Mouse (Mus musculus) heart, embryonic 11.5 days (tissue): ENCODE results near the gene Dyrk1a. TPM values are rescaled to one million over a fixed set of nuclear protein-coding genes. Genes with fewer than 3 reads are reported as not detected.

ENCODE experiments used
- ATAC-seq: fragments of 200-750 bp; cut with Nextera tagmentation; replicated peaks from 2 replicates; pipeline ENCODE4 v1.8.0; 2017; ENCODE audit warnings: moderate library complexity; ENCODE audit not compliant: insufficient number of reproducible peaks, low FRiP score, low TSS enrichment
- H3K27ac ChIP-seq: fragments of 300-500 bp; sonication (generic); 2 replicates; pipeline ENCODE4 v1.5.1; 2014; ENCODE audit warnings: mild to moderate bottlenecking, low read depth, low read length
- H3K27me3 ChIP-seq: fragments of 300-500 bp; sonication (generic); 2 replicates; pipeline ENCODE4 v1.6.1; 2014; ENCODE audit warnings: mild to moderate bottlenecking, low read length, mixed read lengths; ENCODE audit not compliant: control insufficient read depth, insufficient read depth
- H3K36me3 ChIP-seq: fragments of 300-500 bp; sonication (generic); 2 replicates; pipeline ENCODE4 v1.6.1; 2014; ENCODE audit warnings: mild to moderate bottlenecking, low read length, moderate library complexity, mixed read lengths; ENCODE audit not compliant: control insufficient read depth, insufficient read depth
- H3K4me1 ChIP-seq: fragments of 300-500 bp; sonication (generic); 2 replicates; pipeline ENCODE4 v1.6.1; 2014; ENCODE audit warnings: low read length; ENCODE audit not compliant: control insufficient read depth, insufficient read depth
- H3K4me2 ChIP-seq: fragments of 300-500 bp; sonication (generic); 2 replicates; pipeline ENCODE4 v1.6.1; 2014; ENCODE audit warnings: mild to moderate bottlenecking, moderate library complexity
- H3K4me3 ChIP-seq: fragments of 300-500 bp; sonication (generic); 2 replicates; pipeline ENCODE4 v1.5.1; 2014; ENCODE audit warnings: low read depth, low read length
- H3K9ac ChIP-seq: fragments of 300-500 bp; sonication (generic); 2 replicates; pipeline ENCODE4 v1.6.1; 2014; ENCODE audit warnings: mild to moderate bottlenecking, low read depth, low read length, moderate library complexity
- H3K9me3 ChIP-seq: fragments of 300-500 bp; sonication (generic); replicated peaks from 2 replicates; pipeline ENCODE4 v1.6.1; 2016; ENCODE audit warnings: low read length; ENCODE audit not compliant: control insufficient read depth
- WGBS: fragments of 180-500 bp; shearing (Covaris S2); extraction: QIAGEN DNeasy Blood & Tissue Kit; methylation state at CpG from one replicate; pipeline ENCODE4 v1.1.7; 2014; ENCODE audit not compliant: insufficient replicate concordance; 5-methylcytosine and 5-hydroxymethylcytosine counted together
- polyA plus RNA-seq: library from polyadenylated mRNA; unstranded; fragments of >200 nt; fragmentation: Nextera tagmentation; extraction: Ambion mirVana; gene quantifications from 2 replicates; pipeline ENCODE4 v1.2.1, GENCODE M21; 2014

Gene Dyrk1a
- polyA plus RNA-seq, 1 experiment from 2014 or later = 11.6 TPM

DNA sequence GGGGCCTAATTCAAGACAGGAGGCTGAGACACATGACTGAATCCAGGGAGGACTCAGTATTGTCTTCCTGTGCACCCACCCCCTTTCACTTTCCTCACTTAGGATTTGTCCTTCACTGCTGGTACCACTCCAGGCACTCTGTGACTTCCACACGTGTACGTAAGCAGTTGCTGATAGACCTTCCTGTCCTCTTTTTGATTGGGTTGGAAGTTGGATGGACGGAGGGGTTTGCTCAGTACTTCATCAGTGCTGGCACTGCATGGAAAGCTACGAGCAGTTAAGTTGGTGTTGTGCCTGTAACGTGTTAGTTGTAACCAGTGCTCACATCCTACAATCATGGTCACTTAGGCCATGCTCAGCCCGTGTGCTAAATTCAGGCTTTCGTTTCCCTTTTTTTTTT, 55.8 kb downstream of the Dyrk1a start:
- WGBS = 86% methylated on average over 7 of the region's 7 CpGs
- H3K4me2 ChIP-seq = no peak overlapping the region
- peaks cover 30% of the 10 kb centered on the region for H3K4me1 ChIP-seq
- H3K4me3 ChIP-seq = no peak overlapping the region
- H3K36me3 ChIP-seq = no peaks in the 10 kb centered on the region
- H3K27ac ChIP-seq = no peak overlapping the region
- no peaks in the 10 kb centered on the region for H3K9me3 ChIP-seq
- ATAC-seq = no peak
- H3K27me3 ChIP-seq = no peaks in the 10 kb centered on the region
- H3K9ac ChIP-seq = no peak overlapping the region

DNA sequence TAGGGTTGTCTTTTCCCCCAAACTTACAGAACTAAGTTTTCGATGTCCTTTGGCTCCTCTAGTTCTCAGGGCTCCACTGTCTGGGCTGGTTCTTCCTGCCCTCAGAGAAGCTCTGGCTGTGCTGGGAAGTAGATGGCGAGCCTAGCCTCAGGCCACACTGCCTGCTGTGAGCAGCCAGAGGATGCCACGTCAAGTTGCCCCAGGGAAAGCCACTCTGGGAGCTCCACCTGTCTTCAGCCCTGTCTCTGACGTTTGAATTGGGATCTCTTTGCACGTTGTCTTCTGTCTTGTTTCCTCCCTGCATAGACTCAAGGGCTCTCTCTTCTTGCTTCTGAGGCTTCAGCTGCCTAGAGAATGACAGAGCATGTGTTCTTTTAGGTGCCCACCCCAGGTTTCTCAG, 57.9 kb downstream of the Dyrk1a start:
- Histone ChIP-seq H3K4me2 (no peak overlapping the region), H3K4me1 (peaks cover 38% of the 10 kb centered on the region), H3K27ac (no peak overlapping the region), H3K36me3 (no peaks in the 10 kb centered on the region), H3K9me3 (no peaks in the 10 kb centered on the region), H3K9ac (no peak overlapping the region), H3K27me3 (no peaks in the 10 kb centered on the region), H3K4me3 (no peak overlapping the region)
- WGBS = 58% methylated on average over 5 of the region's 5 CpGs
- ATAC-seq = no peak

DNA sequence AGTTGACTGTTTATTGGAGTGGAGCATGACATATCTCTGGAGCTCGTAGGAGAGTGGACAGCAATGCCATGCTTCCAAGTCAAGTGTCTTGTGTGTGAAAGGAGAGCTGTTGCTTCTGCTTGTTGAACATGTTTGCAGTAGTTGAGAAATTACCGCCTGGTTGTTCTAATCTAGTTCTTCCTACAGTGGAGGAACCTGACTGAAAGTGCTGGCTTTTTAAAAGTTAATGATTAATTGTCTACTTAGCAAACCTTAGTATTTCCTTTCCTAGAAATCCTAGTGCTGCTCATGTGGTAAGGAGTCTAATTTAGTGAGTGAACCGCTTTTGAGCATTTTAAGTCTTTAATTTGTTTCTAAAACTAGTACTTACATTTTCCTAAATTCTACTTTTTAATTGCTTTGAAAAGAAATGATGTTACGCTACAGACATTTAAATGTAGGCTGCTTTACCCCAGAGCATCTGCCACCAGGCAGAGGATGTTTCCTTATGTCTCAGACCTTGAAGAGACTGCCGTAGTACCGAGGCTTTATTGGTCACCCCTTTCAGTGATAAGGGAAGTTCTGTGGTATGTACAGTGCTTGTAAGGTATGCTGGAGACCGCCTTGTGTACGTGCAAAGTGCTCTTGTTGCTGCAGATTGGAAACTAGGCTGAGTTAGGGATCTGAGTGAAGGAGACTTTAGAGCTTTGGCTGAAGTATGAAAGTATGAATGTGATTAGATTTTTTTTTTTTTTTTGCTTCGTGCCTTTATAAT, 59.3 kb downstream of the Dyrk1a start:
- Histone ChIP-seq H3K4me1 (peaks cover 38% of the 10 kb centered on the region), H3K36me3 (no peaks in the 10 kb centered on the region), H3K27me3 (no peaks in the 10 kb centered on the region), H3K27ac (no peak overlapping the region), H3K9ac (no peak overlapping the region), H3K4me3 (no peak overlapping the region), H3K4me2 (no peak overlapping the region), H3K9me3 (no peaks in the 10 kb centered on the region)
- ATAC-seq = no peak
- WGBS = 55% methylated on average over 9 of the region's 9 CpGs

DNA sequence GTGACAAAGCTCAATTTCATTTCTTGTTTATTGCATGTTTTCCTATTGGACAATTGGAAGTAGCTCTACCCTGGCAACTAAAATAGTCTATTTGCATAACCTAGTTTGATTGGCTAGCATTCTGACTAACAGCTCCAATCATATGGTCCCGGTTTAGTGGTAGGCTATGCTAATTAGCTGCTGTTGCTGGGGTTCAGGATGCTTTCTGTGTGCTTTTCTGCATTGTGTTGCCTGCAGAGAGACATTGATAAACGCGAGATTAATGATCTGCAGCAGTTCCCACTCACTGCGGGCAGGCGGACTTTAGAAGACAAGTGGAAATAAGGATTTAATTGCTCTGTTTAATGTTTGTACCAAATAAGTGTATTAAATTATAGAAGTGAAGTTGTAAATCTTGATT, 62.2 kb downstream of the Dyrk1a start:
- Histone ChIP-seq H3K4me3 (no peak overlapping the region), H3K27ac (no peak overlapping the region), H3K9me3 (no peaks in the 10 kb centered on the region), H3K27me3 (no peaks in the 10 kb centered on the region), H3K4me1 (peaks cover 33% of the 10 kb centered on the region), H3K4me2 (0 out of 2 replicates have a peak overlapping the region, but pooled peaks have one; percentile 19), H3K36me3 (no peaks in the 10 kb centered on the region), H3K9ac (no peak overlapping the region)
- WGBS = 30% methylated on average over 5 of the region's 5 CpGs
- ATAC-seq = 0 out of 2 replicates have a peak, but pooled peaks have one; percentile 35

DNA sequence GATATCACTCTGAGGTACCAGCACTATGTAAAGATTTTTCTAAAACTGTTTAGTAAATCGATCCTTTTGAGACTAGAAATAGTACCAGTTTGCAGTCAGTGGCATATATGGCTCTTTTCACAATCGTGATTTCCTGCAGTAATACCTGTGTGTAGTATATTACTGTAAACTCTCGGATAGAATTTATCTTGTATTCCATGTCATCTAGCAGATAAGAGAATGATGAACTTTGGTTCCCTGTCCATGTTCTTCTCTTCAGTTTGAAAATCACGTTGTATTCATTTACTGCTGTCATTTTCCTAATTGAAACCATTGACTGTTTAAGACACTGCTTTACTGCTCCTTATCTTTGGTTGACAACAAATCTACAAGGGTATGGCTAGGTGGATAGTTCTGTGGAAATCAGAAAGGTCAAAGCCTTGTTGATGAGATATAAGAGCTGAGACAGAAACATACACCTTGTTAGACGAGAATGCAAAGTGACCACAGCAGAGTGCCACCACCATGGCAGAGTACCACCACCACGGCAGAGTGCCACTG, 62.7 kb downstream of the Dyrk1a start:
- H3K27ac ChIP-seq = no peak overlapping the region
- no peak overlapping the region for H3K4me2 ChIP-seq
- H3K27me3 ChIP-seq = no peaks in the 10 kb centered on the region
- no peaks in the 10 kb centered on the region for H3K9me3 ChIP-seq
- ATAC-seq = no peak
- no peak overlapping the region for H3K4me3 ChIP-seq
- WGBS = 75% methylated on average over 6 of the region's 6 CpGs
- no peaks in the 10 kb centered on the region for H3K36me3 ChIP-seq
- no peak overlapping the region for H3K9ac ChIP-seq
- H3K4me1 ChIP-seq = peaks cover 34% of the 10 kb centered on the region

DNA sequence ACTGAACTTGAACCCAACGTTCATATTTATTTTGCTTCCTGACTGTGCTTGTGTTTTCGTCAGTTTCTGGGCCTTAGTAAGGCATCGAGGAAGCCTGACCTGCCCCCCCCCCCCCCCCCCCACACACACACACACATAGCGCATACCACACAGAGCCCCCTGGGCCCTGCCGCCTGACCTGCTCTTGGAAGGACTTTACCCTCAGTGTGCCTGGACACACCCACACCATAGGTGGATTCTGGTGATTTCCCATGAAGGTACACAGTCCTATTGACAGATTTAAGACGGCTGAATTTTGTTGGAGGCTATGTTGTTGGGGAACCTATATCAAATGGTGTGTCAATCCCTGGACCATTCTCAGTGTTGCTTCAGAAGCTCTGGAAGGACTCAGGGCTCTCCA, 63.2 kb downstream of the Dyrk1a start:
- H3K36me3 ChIP-seq = no peaks in the 10 kb centered on the region
- H3K4me1 ChIP-seq = peaks cover 32% of the 10 kb centered on the region
- no peak overlapping the region for H3K27ac ChIP-seq
- H3K4me2 ChIP-seq = no peak overlapping the region
- WGBS = 66% methylated on average over 6 of the region's 6 CpGs
- ATAC-seq = no peak
- no peaks in the 10 kb centered on the region for H3K9me3 ChIP-seq
- no peak overlapping the region for H3K4me3 ChIP-seq
- H3K27me3 ChIP-seq = no peaks in the 10 kb centered on the region
- H3K9ac ChIP-seq = no peak overlapping the region

DNA sequence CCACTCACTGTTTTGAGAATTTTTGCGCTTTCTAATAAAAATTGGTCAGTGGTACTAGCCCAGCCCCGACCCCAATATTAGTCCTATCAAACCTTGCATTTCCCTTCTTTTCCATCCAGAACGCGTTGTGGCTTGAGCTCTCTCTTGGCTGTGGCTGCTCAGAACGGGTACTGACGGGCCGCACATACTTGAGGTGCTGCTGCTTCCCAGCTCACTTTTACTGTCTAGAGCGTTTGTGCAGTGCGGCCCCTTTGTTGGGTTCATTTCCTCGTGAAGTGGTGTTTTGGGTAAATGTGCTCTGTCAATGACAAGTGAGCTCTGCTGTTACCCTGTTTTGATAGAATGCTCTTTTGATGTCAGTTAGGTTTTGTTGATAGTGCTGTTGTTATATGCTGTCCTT, 67.6 kb downstream of the Dyrk1a start:
- Histone ChIP-seq H3K9me3 (no peaks in the 10 kb centered on the region), H3K4me2 (no peak overlapping the region), H3K27ac (no peak overlapping the region), H3K4me1 (peaks cover 22% of the 10 kb centered on the region), H3K4me3 (no peak overlapping the region), H3K27me3 (no peaks in the 10 kb centered on the region), H3K36me3 (no peaks in the 10 kb centered on the region), H3K9ac (no peak overlapping the region)
- WGBS = 68% methylated on average over 10 of the region's 10 CpGs
- ATAC-seq = no peak

DNA sequence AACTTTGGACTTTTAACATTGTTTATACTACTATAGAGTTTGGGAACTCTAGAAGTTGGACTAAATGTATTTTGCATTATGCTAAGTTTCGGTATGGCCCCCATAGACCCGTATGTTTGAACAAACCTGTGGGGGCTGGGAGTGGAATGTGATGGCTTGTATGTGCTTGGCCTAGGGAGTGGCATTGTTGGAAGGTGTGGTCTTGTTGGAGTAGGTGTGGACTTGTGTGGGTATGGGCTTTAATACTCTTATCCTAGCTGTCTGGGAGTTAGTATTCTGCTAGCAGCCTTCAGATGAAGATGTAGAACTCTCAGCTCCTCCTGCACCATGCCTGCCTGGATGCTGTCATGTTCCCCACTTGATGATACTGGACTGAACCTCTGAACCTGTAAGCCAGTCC, 72.0 kb downstream of the Dyrk1a start:
- Histone ChIP-seq H3K27ac (no peak overlapping the region), H3K4me3 (no peak overlapping the region), H3K4me1 (peaks cover 19% of the 10 kb centered on the region), H3K36me3 (no peaks in the 10 kb centered on the region), H3K27me3 (no peaks in the 10 kb centered on the region), H3K4me2 (no peak overlapping the region), H3K9ac (no peak overlapping the region), H3K9me3 (no peaks in the 10 kb centered on the region)
- no peak for ATAC-seq
- 98% methylated on average over 2 of the region's 2 CpGs for WGBS

DNA sequence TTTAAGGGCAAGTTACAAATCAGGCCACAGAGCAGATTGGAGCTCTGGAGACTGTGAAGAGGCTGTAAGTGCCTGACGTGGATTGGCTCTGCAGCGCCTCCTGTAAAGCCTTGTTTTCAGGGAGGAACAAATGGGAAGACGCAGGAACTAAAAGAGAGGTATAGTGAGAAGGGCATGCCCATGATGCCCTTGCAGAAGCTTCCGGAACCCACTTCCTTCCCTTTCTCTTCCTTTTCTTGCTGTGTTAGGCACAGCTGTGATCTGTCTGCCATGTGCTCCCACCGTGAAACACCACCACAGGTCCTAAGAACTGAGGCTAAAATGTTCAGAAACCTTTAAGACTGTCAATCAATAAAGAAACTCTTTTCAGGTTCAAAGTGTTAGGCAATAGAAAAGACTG, 77.3 kb downstream of the Dyrk1a start:
- no peak overlapping the region for H3K4me3 ChIP-seq
- WGBS = 61% methylated on average over 5 of the region's 5 CpGs
- peaks cover 39% of the 10 kb centered on the region for H3K4me1 ChIP-seq
- no peaks in the 10 kb centered on the region for H3K27me3 ChIP-seq
- H3K9ac ChIP-seq = no peak overlapping the region
- no peaks in the 10 kb centered on the region for H3K36me3 ChIP-seq
- H3K27ac ChIP-seq = 0 out of 2 replicates have a peak overlapping the region, but pooled peaks have one; percentile 35
- no peaks in the 10 kb centered on the region for H3K9me3 ChIP-seq
- no peak for ATAC-seq
- H3K4me2 ChIP-seq = no peak overlapping the region
